Mouse (Mus musculus): ENCODE results near the gene Zbtb24.

Gene Zbtb24

GRCm38 (mm10) chr10:41505446-41505845, 55.3 kb downstream of the Zbtb24 start:
- peak; percentile 81 for DNase-seq

- peak; percentile 29 for DNase-seq
Measured at GRCm38 (mm10) chr10:41509160-41509559, 59.0 kb downstream of the Zbtb24 start.

GRCm38 (mm10) chr10:41514301-41514700, 64.1 kb downstream of the Zbtb24 start:
- DNase-seq, result no peak

- no peak for DNase-seq
Measured at GRCm38 (mm10) chr10:41514921-41515320, 64.7 kb downstream of the Zbtb24 start.

Measured in kidney, postnatal 14 days (tissue).